Mouse (Mus musculus): ENCODE data around the gene Hist1h1a.

DNA sequence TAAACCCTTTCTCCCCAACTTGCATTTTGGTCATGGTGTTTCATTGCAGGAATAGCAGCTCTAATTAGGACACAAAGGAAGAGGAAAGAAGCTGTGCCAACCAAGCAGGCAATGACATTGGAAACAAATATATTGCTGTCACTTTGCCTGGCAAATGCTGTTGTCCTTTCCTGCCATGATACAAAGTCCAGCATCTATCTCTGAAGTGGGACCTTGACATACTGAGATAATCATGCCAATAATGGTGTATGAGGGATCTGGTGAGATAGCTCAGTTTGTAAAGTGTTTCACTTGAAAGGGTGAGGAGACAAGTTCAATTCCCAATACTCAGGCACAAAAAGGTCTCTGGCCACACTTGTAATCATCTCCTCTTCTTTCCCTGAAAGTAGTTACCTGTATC lies 3.3 kb downstream of the Hist1h1a start:
- TF ChIP-seq CTCF (IDR thresholded peaks at IDR 0.05; ENCODE audit: low read depth, low read length) (no peak), POLR2A (IDR thresholded peaks at IDR 0.05; ENCODE audit: extremely low read depth, insufficient read depth, low read length) (no peak)

Data from liver, adult 2 months (tissue).